Mouse (Mus musculus) liver, embryonic 12.5 days (tissue): Measurements from ENCODE around the gene Fermt1. TPM values are rescaled to one million over a fixed set of nuclear protein-coding genes. Genes with fewer than 3 reads are reported as not detected.

Experiments used
- ATAC-seq: fragments of 200-750 bp; cut with Nextera tagmentation; 2 replicates; pipeline ENCODE4 v1.8.0; 2017; ENCODE audit warnings: moderate number of reproducible peaks, mild to moderate bottlenecking, moderate library complexity
- H3K27ac ChIP-seq: fragments of 300-500 bp; sonication (generic); 2 replicates; pipeline ENCODE4 v1.5.1; 2016; ENCODE audit warnings: mild to moderate bottlenecking
- H3K27me3 ChIP-seq: fragments of 300-500 bp; sonication (generic); replicated peaks from 2 replicates; pipeline ENCODE4 v1.6.1; 2016; ENCODE audit warnings: mild to moderate bottlenecking, moderate library complexity
- H3K36me3 ChIP-seq: fragments of 300-500 bp; sonication (generic); 2 replicates; pipeline ENCODE4 v1.6.1; 2016; ENCODE audit warnings: mild to moderate bottlenecking, moderate library complexity
- H3K4me1 ChIP-seq: fragments of 300-500 bp; sonication (generic); 2 replicates; pipeline ENCODE4 v1.6.1; 2016
- H3K4me2 ChIP-seq: fragments of 300-500 bp; sonication (generic); 2 replicates; pipeline ENCODE4 v1.6.1; 2016; ENCODE audit warnings: mild to moderate bottlenecking, moderate library complexity
- H3K4me3 ChIP-seq: fragments of 300-500 bp; sonication (generic); 2 replicates; pipeline ENCODE4 v1.5.1; 2016; ENCODE audit warnings: mild to moderate bottlenecking, moderate library complexity
- H3K9ac ChIP-seq: fragments of 300-500 bp; sonication (generic); 2 replicates; pipeline ENCODE4 v1.6.1; 2016; ENCODE audit warnings: mild to moderate bottlenecking, moderate library complexity
- H3K9me3 ChIP-seq: fragments of 300-500 bp; sonication (generic); replicated peaks from 2 replicates; pipeline ENCODE4 v1.6.1; 2016; ENCODE audit warnings: mild to moderate bottlenecking, moderate library complexity
- WGBS: fragments of 180-500 bp; shearing (Covaris S2); methylation state at CpG from one replicate; pipeline ENCODE4 v1.1.7; 2016; ENCODE audit not compliant: insufficient replicate concordance; 5-methylcytosine and 5-hydroxymethylcytosine counted together
- polyA plus RNA-seq: library from polyadenylated mRNA; unstranded; fragments of >200 nt; fragmentation: Nextera tagmentation; extraction: Ambion mirVana; gene quantifications from 2 replicates; pipeline ENCODE4 v1.2.1, GENCODE M21; 2016

Gene Fermt1
- polyA plus RNA-seq, 1 experiment from 2014 or later = 0.83 TPM

GRCm38 (mm10) chr2:132943596-132943995, 2.1 kb downstream of the Fermt1 start:
- Histone ChIP-seq H3K4me2 (no peak overlapping the region), H3K27me3 (peaks cover 50% of the 10 kb centered on the region), H3K9me3 (no peaks in the 10 kb centered on the region), H3K36me3 (no peaks in the 10 kb centered on the region), H3K27ac (no peak overlapping the region), H3K4me3 (no peak overlapping the region), H3K4me1 (0 out of 2 replicates have a peak, but pooled peaks cover 4% of the 10 kb centered on the region), H3K9ac (no peak overlapping the region)
- 36% methylated on average over 9 of the region's 9 CpGs for WGBS
- ATAC-seq = no peak

DNA sequence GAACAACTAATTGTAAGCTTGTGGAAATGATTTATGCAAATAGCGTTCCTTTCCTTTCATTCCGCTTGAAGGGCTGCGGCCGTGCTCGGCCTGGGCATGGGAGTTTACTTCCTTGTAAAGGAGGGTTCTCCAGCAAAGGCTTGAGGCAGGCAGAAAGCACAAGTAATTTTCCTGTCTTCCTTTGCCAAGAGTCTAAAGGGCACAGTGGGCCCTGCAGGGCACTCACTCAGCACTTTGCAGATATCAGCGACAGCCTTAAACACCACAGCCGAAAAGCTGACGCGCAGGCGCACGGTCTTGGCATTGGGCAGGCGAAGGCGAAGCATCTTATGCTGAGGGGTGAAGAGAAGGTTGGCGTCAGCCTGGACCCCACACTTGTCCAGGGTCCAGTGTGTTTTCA, 6.7 kb downstream of the Fermt1 start:
- H3K4me2 ChIP-seq = no peak overlapping the region
- no peaks in the 10 kb centered on the region for H3K9me3 ChIP-seq
- H3K27ac ChIP-seq = no peak overlapping the region
- H3K27me3 ChIP-seq = peaks cover 12% of the 10 kb centered on the region
- H3K9ac ChIP-seq = no peak overlapping the region
- H3K4me1 ChIP-seq = no peaks in the 10 kb centered on the region
- WGBS = 77% methylated on average over 14 of the region's 14 CpGs
- ATAC-seq = no peak
- H3K36me3 ChIP-seq = no peaks in the 10 kb centered on the region
- H3K4me3 ChIP-seq = no peak overlapping the region

- H3K9me3 ChIP-seq = no peaks in the 10 kb centered on the region
- no peak overlapping the region for H3K4me2 ChIP-seq
- H3K27me3 ChIP-seq = no peaks in the 10 kb centered on the region
- no peak overlapping the region for H3K27ac ChIP-seq
- H3K4me1 ChIP-seq = no peaks in the 10 kb centered on the region
- 54% methylated on average over 4 of the region's 4 CpGs for WGBS
- H3K4me3 ChIP-seq = no peak overlapping the region
- H3K36me3 ChIP-seq = no peaks in the 10 kb centered on the region
- H3K9ac ChIP-seq = no peak overlapping the region
- no peak for ATAC-seq
Measured at GRCm38 (mm10) chr2:132936176-132936575, 9.5 kb downstream of the Fermt1 start.

- H3K27me3 ChIP-seq = no peaks in the 10 kb centered on the region
- 79% methylated on average over 4 of the region's 4 CpGs for WGBS
- no peaks in the 10 kb centered on the region for H3K4me1 ChIP-seq
- no peaks in the 10 kb centered on the region for H3K36me3 ChIP-seq
- no peak for ATAC-seq
- no peaks in the 10 kb centered on the region for H3K9me3 ChIP-seq
- H3K4me3 ChIP-seq = no peak overlapping the region
- no peak overlapping the region for H3K9ac ChIP-seq
- no peak overlapping the region for H3K4me2 ChIP-seq
- H3K27ac ChIP-seq = no peak overlapping the region
Measured at GRCm38 (mm10) chr2:132934711-132935110, 11.0 kb downstream of the Fermt1 start.

DNA sequence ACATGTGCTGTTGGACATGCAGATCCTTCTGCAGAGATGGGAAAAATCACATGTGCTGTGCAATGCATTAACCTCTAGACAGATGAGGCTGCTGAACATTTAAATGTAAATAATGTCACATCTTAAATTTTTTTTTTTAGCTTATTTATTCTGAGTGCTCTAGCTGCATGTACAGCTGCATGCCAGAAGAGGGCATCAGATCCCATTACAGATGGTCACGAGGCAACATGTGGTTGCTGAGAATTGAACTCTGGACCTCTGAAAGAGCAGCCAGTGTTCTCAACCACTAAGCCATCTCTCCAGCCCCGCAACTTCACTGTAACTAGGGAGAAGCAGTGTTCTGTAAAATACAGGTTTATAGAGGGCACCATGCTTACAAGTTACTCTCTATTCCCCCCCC, 11.6 kb downstream of the Fermt1 start:
- Histone ChIP-seq H3K4me3 (no peak overlapping the region), H3K27me3 (no peaks in the 10 kb centered on the region), H3K9ac (no peak overlapping the region), H3K27ac (no peak overlapping the region), H3K4me2 (no peak overlapping the region), H3K4me1 (no peaks in the 10 kb centered on the region), H3K36me3 (no peaks in the 10 kb centered on the region), H3K9me3 (no peaks in the 10 kb centered on the region)
- no peak for ATAC-seq
- WGBS = 64% methylated on average over 2 of the region's 2 CpGs

DNA sequence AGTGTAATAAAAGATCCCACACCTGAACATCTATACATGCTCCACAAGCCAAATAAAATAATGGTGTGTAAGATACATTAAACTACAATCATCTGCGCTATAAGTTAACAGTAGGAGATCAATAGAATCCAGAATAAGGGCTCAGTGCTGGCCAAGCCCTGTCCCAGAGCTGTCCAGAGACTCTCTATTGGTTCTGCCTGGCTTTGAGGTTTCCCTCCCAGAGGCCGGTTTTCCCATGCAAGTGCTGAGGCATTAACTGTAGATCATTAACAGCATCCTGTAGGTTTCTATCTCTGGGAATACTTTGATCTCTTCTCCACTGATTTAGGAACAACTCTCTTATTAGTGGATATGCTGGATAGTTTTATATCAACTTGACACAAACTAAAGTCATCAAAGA, 16.7 kb downstream of the Fermt1 start:
- Histone ChIP-seq H3K36me3 (no peaks in the 10 kb centered on the region), H3K9me3 (no peaks in the 10 kb centered on the region), H3K4me1 (no peaks in the 10 kb centered on the region), H3K4me2 (no peak overlapping the region), H3K27me3 (no peaks in the 10 kb centered on the region), H3K27ac (no peak overlapping the region), H3K9ac (no peak overlapping the region), H3K4me3 (no peak overlapping the region)
- no peak for ATAC-seq
- 65% methylated on average over 2 of the region's 2 CpGs for WGBS

- no peaks in the 10 kb centered on the region for H3K27me3 ChIP-seq
- H3K4me2 ChIP-seq = no peak overlapping the region
- H3K4me1 ChIP-seq = no peaks in the 10 kb centered on the region
- H3K4me3 ChIP-seq = no peak overlapping the region
- 42% methylated on average over 2 of the region's 2 CpGs for WGBS
- no peak overlapping the region for H3K9ac ChIP-seq
- ATAC-seq = no peak
- H3K36me3 ChIP-seq = no peaks in the 10 kb centered on the region
- H3K9me3 ChIP-seq = no peaks in the 10 kb centered on the region
- no peak overlapping the region for H3K27ac ChIP-seq
Measured at GRCm38 (mm10) chr2:132927871-132928270, 17.8 kb downstream of the Fermt1 start.

DNA sequence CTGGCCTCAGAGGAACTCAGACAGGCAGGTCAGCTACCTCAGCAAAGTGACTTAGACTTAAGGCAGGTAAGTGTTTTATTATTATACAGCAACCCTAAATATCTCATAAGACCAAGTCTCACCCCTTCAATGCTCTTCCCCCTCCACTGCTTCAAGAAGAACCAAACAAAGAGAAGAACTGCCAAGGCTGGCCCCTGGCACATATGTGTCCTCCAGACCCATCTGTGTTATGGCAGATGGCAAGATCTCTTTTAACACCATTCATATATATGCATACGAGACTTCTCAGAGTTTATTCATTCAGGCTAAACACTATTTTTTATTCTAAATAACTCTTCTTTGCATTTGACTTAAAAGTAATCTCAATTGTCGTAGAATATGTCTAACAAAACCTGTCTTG, 18.4 kb downstream of the Fermt1 start:
- Histone ChIP-seq H3K27me3 (no peaks in the 10 kb centered on the region), H3K9me3 (no peaks in the 10 kb centered on the region), H3K9ac (no peak overlapping the region), H3K4me3 (no peak overlapping the region), H3K4me1 (no peaks in the 10 kb centered on the region), H3K36me3 (no peaks in the 10 kb centered on the region), H3K27ac (no peak overlapping the region), H3K4me2 (no peak overlapping the region)
- 58% methylated on average over 2 of the region's 2 CpGs for WGBS
- no peak for ATAC-seq

DNA sequence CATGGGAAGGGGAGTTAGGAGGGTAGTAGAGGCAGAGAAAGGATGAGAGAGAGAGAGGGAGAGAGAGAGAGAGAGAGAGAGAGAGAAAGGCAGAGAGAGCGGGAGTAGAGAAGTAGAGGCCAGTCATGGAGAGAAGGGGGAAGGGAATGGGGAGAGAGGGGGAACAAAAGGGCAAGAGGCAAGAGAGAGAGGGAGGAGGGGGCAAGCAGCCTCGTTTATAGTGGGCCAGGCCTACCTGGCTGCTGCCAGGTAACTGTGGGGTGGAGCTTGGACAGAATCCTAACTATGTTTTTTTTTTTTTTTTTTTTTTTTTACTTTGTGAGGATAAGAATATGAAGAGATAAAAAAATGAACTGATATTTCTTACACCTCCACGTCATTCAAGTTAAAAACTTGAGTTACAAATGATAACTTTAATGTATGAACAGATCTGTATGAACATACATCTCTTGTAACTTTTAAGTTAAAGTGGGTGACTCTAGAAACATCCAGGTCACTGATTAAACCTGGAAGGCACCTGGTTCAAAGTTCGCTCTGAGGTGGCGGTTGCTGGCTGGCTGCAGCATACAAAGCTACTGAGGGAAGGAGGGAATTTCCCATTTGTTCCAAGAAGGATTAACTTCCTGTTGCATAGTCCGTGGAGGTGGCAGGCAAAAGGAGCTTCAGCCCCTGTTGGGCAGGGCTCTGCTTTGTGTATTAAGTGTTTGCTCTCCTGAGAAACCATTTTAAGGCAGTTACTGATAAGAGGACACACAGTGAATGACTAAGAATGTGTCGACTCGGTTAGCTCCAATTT, 22.2 kb downstream of the Fermt1 start:
- no peak for ATAC-seq
- no peak overlapping the region for H3K9ac ChIP-seq
- H3K4me1 ChIP-seq = no peaks in the 10 kb centered on the region
- no peak overlapping the region for H3K27ac ChIP-seq
- H3K36me3 ChIP-seq = no peaks in the 10 kb centered on the region
- H3K9me3 ChIP-seq = no peaks in the 10 kb centered on the region
- no peak overlapping the region for H3K4me3 ChIP-seq
- no peak overlapping the region for H3K4me2 ChIP-seq
- H3K27me3 ChIP-seq = no peaks in the 10 kb centered on the region
- 30% methylated on average over 8 of the region's 8 CpGs for WGBS

GRCm38 (mm10) chr2:132922076-132922873, 23.4 kb downstream of the Fermt1 start:
- H3K27ac ChIP-seq = no peak overlapping the region
- H3K9me3 ChIP-seq = no peaks in the 10 kb centered on the region
- no peak overlapping the region for H3K4me2 ChIP-seq
- ATAC-seq = no peak
- no peaks in the 10 kb centered on the region for H3K4me1 ChIP-seq
- H3K4me3 ChIP-seq = no peak overlapping the region
- no peak overlapping the region for H3K9ac ChIP-seq
- no peaks in the 10 kb centered on the region for H3K36me3 ChIP-seq
- 62% methylated on average over 9 of the region's 9 CpGs for WGBS
- H3K27me3 ChIP-seq = no peaks in the 10 kb centered on the region

DNA sequence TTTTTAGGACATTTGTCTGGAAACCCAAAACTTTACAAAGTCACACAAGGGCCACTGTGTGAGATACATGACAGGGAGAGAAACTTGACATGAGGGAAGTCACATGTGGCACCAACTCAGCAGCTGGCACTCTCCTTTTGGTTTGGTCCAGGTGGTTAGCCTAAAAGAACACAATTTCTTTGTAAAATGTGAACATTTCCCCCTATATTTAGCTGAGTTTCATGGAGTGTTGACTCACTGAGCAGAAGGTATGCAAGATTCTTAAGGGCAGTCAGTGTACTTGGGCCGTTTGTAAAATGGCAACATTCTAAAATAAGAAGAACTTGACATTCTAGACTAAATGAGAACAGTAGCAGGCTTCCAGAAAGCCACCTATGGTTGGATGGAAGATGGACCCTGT, 30.9 kb downstream of the Fermt1 start:
- Histone ChIP-seq H3K9ac (no peak overlapping the region), H3K27ac (no peak overlapping the region), H3K9me3 (no peaks in the 10 kb centered on the region), H3K4me1 (no peaks in the 10 kb centered on the region), H3K36me3 (no peaks in the 10 kb centered on the region), H3K27me3 (no peaks in the 10 kb centered on the region), H3K4me3 (no peak overlapping the region), H3K4me2 (no peak overlapping the region)
- 32% methylated on average over 1 of the region's 1 CpGs for WGBS
- ATAC-seq = no peak

DNA sequence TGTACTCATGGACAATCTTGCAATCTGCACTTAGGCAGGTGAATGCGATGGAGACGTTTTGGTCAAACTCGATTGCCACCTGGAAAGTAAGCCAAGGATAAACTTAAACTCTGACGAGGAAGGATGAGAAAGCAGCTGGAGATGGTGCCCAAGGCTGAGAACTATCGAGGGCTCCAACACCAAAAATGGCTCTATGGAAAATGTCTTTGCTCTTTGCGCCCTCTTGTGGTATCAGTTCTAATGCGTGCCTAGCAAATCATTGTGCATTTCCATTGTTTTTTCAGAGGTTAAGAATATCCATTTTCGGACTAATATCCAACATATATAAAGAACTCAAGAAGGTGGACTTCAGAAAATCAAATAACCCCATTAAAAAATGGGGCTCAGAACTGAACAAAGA, 38.9 kb downstream of the Fermt1 start:
- no peaks in the 10 kb centered on the region for H3K4me1 ChIP-seq
- H3K9me3 ChIP-seq = no peaks in the 10 kb centered on the region
- H3K4me3 ChIP-seq = no peak overlapping the region
- H3K4me2 ChIP-seq = no peak overlapping the region
- WGBS = 17% methylated on average over 8 of the region's 8 CpGs
- no peaks in the 10 kb centered on the region; the same call in 1 of the 2 replicates for H3K27me3 ChIP-seq
- H3K27ac ChIP-seq = no peak overlapping the region
- H3K36me3 ChIP-seq = no peaks in the 10 kb centered on the region
- H3K9ac ChIP-seq = no peak overlapping the region
- ATAC-seq = no peak
